Mouse (Mus musculus) liver, postnatal 0 days (tissue): ENCODE measurements around the gene Gm853. TPM values are rescaled to one million over a fixed set of nuclear protein-coding genes. Genes with fewer than 3 reads are reported as not detected.

Experiments used
- ATAC-seq: fragments of 200-750 bp; cut with Nextera tagmentation; 2 replicates; pipeline ENCODE4 v1.8.0; 2017; ENCODE audit warnings: mild to moderate bottlenecking, moderate library complexity
- DNase-seq: peaks from one replicate; pipeline ENCODE4 v3.0.0-alpha.2; 2016
- H3K27ac ChIP-seq: fragments of 300-500 bp; sonication (generic); 2 replicates; pipeline ENCODE4 v1.5.1; 2014; ENCODE audit warnings: antibody characterized with exemption, moderate library complexity, mild to moderate bottlenecking, low read depth
- H3K27me3 ChIP-seq: fragments of 300-500 bp; sonication (generic); 2 replicates; pipeline ENCODE4 v1.6.1; 2014; ENCODE audit warnings: low read length, control low read depth, mixed read lengths; ENCODE audit not compliant: insufficient read depth
- H3K36me3 ChIP-seq: fragments of 300-500 bp; sonication (generic); replicated peaks from 2 replicates; pipeline ENCODE4 v1.6.1; 2014; ENCODE audit warnings: mild to moderate bottlenecking, control low read depth, low read length, moderate library complexity, mixed read lengths; ENCODE audit not compliant: insufficient read depth
- H3K4me1 ChIP-seq: fragments of 300-500 bp; sonication (generic); 2 replicates; pipeline ENCODE4 v1.6.1; 2014; ENCODE audit warnings: antibody characterized with exemption, mild to moderate bottlenecking, control low read depth; ENCODE audit not compliant: insufficient read depth
- H3K4me2 ChIP-seq: fragments of 300-500 bp; sonication (generic); 2 replicates; pipeline ENCODE4 v1.6.1; 2014; ENCODE audit warnings: low read depth, mild to moderate bottlenecking, low read length, moderate library complexity, mixed read lengths
- H3K4me3 ChIP-seq: fragments of 300-500 bp; sonication (generic); 2 replicates; pipeline ENCODE4 v1.5.1; 2014; ENCODE audit warnings: low read depth, low read length
- H3K9ac ChIP-seq: fragments of 300-500 bp; sonication (generic); replicated peaks from 2 replicates; pipeline ENCODE4 v1.6.1; 2014; ENCODE audit warnings: mild to moderate bottlenecking, moderate library complexity
- H3K9me3 ChIP-seq: fragments of 300-500 bp; sonication (generic); 2 replicates; pipeline ENCODE4 v1.6.1; 2016; ENCODE audit warnings: mild to moderate bottlenecking, control low read depth, low read length, mixed read lengths
- CTCF ChIP-seq: sonication (generic); IDR thresholded peaks from 2 replicates; pipeline ENCODE4 v1.5.1; 2016; ENCODE audit warnings: antibody characterized with exemption, low read depth
- EP300 ChIP-seq: IDR thresholded peaks from 2 replicates; pipeline ENCODE4 v1.6.1; 2016; ENCODE audit warnings: antibody characterized with exemption, low read depth, mild to moderate bottlenecking
- WGBS: fragments of 180-500 bp; shearing (Covaris S2); extraction: QIAGEN DNeasy Blood & Tissue Kit; methylation state at CpG from one replicate; pipeline ENCODE4 v1.1.7; 2014; ENCODE audit not compliant: insufficient replicate concordance; 5-methylcytosine and 5-hydroxymethylcytosine counted together
- polyA plus RNA-seq: library from polyadenylated mRNA; unstranded; fragments of >200 nt; fragmentation: Nextera tagmentation; extraction: Ambion mirVana; gene quantifications from 2 replicates; pipeline ENCODE4 v1.2.1, GENCODE M21; 2015

Gm853 gene
- polyA plus RNA-seq, 1 experiment from 2014 or later, result not detected

DNA sequence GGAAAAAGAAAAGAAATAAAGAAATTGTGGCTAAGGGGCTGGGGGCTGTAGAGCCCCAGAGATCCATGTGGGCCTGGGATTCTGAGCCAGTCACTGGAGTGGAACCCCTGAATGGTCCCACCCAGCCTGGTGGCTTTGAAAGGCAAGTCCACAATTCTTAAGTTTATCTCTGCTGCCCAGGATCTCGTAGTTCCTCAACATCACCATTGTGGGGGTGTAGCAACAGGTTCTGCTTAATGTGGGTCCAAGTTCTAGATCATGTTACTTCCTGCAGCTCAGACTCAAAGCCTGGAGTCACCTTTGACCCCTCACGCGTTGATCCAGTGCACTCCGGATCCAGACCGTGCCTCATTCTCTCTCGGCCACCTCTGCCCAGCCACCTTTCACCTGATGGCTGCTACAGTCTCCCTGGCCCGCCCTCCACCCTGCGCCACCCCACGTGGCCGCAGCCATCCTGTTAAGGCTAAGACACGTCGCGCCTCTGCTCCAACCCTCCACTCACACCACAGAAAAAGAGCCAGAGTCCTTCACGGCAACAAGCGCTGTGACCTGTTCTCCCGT lies 52.7 kb downstream of the Gm853 start:
- H3K27me3 ChIP-seq, result peaks cover 2% of the 10 kb centered on the region; the same call in 1 of the 2 replicates
- ATAC-seq (no peak), DNase-seq (no peak)
- no peak overlapping the region for H3K9ac ChIP-seq
- TF ChIP-seq EP300 (no peak), CTCF (no peak)
- H3K9me3 ChIP-seq, result no peaks in the 10 kb centered on the region
- H3K4me2 ChIP-seq, result no peak overlapping the region
- H3K27ac ChIP-seq, result no peak overlapping the region
- WGBS, result 72% methylated on average over 16 of the region's 16 CpGs
- no peak overlapping the region for H3K4me3 ChIP-seq
- peaks cover 22% of the 10 kb centered on the region for H3K4me1 ChIP-seq
- peaks cover 7% of the 10 kb centered on the region for H3K36me3 ChIP-seq

DNA sequence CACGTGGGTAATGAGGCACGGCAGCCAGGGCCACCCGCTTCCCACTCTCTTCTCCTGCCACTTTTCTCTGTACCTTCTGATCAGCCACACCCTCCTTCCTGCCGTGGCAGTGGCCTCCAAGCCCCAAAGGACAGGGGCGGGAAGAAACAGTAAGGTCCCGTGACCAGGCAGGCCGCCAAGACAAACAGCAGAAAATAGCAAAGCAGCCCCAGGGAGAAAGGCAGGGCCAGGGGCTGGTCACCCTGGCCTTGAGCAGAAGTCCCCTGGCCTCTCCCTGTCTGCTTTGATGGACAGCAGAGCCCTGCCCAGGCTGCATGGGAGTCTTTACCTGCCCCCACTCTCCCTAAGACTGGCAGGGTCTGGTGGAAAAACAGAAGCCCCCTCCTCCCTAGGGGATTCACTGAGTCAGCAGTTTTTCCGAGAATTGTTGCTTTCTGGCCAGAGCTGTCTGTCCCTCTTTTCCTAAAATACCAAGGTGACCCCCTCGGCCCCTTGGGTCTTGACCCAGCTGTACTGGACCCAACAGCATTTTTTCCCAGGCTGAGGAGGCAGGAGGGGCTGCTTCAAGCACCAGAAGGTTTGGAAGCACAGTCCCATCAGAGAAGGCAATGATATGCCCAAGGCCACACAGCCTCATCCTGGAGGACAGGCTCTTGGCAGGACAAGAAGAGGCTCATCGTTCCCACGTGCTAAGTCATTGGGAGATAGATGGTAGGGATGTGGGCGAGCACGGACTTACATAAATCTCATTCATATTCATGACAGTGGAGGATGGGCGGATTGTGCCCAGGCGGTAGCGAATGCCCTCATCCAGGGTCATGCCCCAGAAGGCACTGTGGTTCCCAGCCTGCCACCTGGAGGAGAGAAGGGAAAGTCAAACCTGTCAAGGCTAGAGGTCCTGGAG lies 53.7 kb downstream of the Gm853 start:
- 41% methylated on average over 16 of the region's 16 CpGs for WGBS
- Histone ChIP-seq H3K4me1 (peaks cover 19% of the 10 kb centered on the region), H3K9ac (no peak overlapping the region), H3K27ac (no peak overlapping the region; the same call in 1 of the 2 replicates), H3K9me3 (no peaks in the 10 kb centered on the region), H3K27me3 (peaks cover 3% of the 10 kb centered on the region), H3K4me3 (no peak overlapping the region), H3K4me2 (peak overlapping the region; percentile 15), H3K36me3 (peaks cover 7% of the 10 kb centered on the region)
- no peak for TF ChIP-seq EP300
- no peak for TF ChIP-seq CTCF
- DNase-seq (peak; percentile 72), ATAC-seq (peak; percentile 42)

DNA sequence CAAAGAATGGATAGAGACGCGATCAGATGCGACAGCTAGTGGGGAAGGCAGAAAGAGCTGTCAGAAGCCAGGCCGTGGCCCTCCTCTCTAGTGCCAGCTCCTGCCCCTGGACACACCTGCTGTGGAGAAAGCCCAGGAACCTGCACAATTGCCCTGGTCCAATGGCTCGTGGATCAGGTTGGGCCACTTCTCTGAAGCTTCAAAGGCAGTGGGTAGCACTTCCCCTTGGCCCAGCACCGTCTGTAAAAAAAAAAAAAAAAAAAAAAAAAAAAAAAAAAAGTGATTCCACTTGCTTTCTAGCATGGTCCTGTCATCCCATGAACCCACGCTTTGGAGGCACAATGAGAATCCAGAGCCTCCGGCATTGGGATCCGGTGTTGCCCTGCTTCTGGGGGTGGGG lies 54.4 kb downstream of the Gm853 start:
- ATAC-seq, result no peak
- no peak for DNase-seq
- Histone ChIP-seq H3K27me3 (peaks cover 9% of the 10 kb centered on the region), H3K36me3 (peaks cover 7% of the 10 kb centered on the region), H3K4me3 (no peak overlapping the region), H3K27ac (no peak overlapping the region), H3K4me1 (peaks cover 18% of the 10 kb centered on the region), H3K9ac (no peak overlapping the region), H3K9me3 (no peaks in the 10 kb centered on the region), H3K4me2 (peak overlapping the region; percentile 15)
- TF ChIP-seq CTCF, result no peak
- TF ChIP-seq EP300, result no peak
- WGBS, result 34% methylated on average over 9 of the region's 9 CpGs

DNA sequence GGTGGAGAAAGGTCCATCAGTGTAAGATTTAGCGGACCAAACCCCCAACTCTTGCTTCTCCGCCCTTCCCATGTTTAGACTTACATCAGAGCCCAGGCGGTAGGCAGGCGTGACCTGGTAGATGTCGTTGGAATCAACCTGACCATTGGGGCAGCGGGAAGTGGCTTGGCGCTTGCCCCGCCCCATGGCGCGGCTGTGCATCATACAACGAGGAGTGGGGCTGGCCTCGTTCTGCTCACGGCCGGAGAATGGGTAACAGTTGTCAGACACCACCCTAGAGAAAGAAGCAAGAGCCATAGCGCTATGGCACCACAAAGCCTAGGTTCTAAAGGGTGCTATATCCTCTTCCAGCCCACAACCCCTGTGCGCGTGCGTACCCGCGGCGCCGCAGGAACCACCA lies 54.9 kb downstream of the Gm853 start:
- TF ChIP-seq EP300, result no peak
- no peak for TF ChIP-seq CTCF

DNA sequence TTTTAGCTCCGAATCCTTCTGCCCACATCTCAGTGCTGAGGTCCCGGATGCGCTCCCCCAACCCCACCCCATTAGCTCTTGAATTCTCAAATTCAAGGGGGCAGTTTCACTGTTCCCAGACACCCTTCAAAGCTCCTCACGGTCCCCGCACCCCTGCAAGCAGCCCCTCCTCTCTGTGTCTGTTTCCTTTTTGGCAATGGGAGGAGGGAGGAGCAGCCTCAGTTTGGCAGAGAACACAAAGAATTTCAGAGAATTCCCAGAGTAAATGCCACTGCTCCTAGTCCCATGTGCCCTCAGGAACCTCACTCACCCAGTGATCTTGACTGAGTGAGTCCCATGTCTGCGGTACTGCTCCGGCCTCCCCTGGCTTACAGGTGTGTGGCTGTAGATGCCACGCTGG lies 55.6 kb downstream of the Gm853 start:
- no peak overlapping the region for H3K27ac ChIP-seq
- TF ChIP-seq CTCF (no peak), EP300 (no peak)
- WGBS, result 84% methylated on average over 8 of the region's 8 CpGs
- DNase-seq (no peak), ATAC-seq (no peak)
- peaks cover 18% of the 10 kb centered on the region for H3K4me1 ChIP-seq
- no peak overlapping the region for H3K4me3 ChIP-seq
- peaks cover 7% of the 10 kb centered on the region for H3K36me3 ChIP-seq
- peaks cover 10% of the 10 kb centered on the region for H3K27me3 ChIP-seq
- H3K9ac ChIP-seq, result no peak overlapping the region
- no peaks in the 10 kb centered on the region for H3K9me3 ChIP-seq
- H3K4me2 ChIP-seq, result no peak overlapping the region

More for the DNA sequence above, 54.9 kb downstream of the Gm853 start:
- H3K27me3 ChIP-seq, result peaks cover 10% of the 10 kb centered on the region
- ATAC-seq (no peak), DNase-seq (no peak)
- peaks cover 7% of the 10 kb centered on the region for H3K36me3 ChIP-seq
- 53% methylated on average over 22 of the region's 22 CpGs for WGBS
- H3K4me2 ChIP-seq, result no peak overlapping the region; the same call in 1 of the 2 replicates
- H3K4me1 ChIP-seq, result peaks cover 18% of the 10 kb centered on the region
- no peaks in the 10 kb centered on the region for H3K9me3 ChIP-seq
- H3K27ac ChIP-seq, result no peak overlapping the region
- H3K4me3 ChIP-seq, result no peak overlapping the region
- no peak overlapping the region for H3K9ac ChIP-seq

DNA sequence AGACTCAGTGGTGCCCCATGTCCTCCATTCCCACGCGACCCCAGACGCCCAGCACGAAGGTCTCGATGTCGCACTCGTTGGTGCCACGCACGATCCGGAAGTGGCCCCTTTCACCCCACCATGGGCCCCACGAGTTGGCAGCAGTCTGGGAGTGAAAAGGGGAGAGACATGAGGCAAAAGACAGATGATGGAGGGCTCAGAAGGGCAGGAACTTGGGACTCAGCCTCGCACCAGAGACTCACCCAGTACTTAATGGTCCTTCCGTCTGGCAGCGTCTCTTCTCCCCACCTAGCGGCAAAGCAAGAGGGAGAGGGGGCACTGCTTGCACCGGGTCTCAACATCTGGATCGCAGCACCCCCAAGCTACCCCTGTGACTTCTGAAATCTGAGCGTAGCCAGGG lies 56.1 kb downstream of the Gm853 start:
- TF ChIP-seq CTCF (no peak), EP300 (no peak)
- Histone ChIP-seq H3K4me2 (no peak overlapping the region), H3K4me1 (peaks cover 18% of the 10 kb centered on the region), H3K4me3 (no peak overlapping the region), H3K27me3 (peaks cover 10% of the 10 kb centered on the region), H3K9me3 (no peaks in the 10 kb centered on the region), H3K36me3 (peaks cover 7% of the 10 kb centered on the region), H3K9ac (no peak overlapping the region), H3K27ac (no peak overlapping the region)
- no peak for ATAC-seq
- no peak for DNase-seq
- 77% methylated on average over 18 of the region's 18 CpGs for WGBS
